Mouse (Mus musculus): Measurements from ENCODE around the gene Twistnb.

Twistnb gene

GRCm38 (mm10) chr12:33429387-33430160 lies at the start of gene Twistnb:
Twistnb (plus strand) TSS chr12:33429635.
- peak; percentile 99 for DNase-seq (ENCODE audit: low read depth)

- DNase-seq (ENCODE audit: low read depth): peak; percentile 89
Observed at GRCm38 (mm10) chr12:33388842-33389241, 40.6 kb upstream of the Twistnb start.

- DNase-seq (ENCODE audit: low read depth): peak; percentile 79
Observed at GRCm38 (mm10) chr12:33390844-33391560, 38.4 kb upstream of the Twistnb start.

GRCm38 (mm10) chr12:33394804-33395623 lies 34.4 kb upstream of the Twistnb start, which contains the start of gene Efcab10:
Efcab10 (plus strand) TSS chr12:33394854.
- no peak for DNase-seq (ENCODE audit: low read depth)

GRCm38 (mm10) chr12:33403265-33403693 lies 26.2 kb upstream of the Twistnb start:
- peak; percentile 26 for DNase-seq (ENCODE audit: low read depth)

GRCm38 (mm10) chr12:33404996-33405395 lies 24.4 kb upstream of the Twistnb start:
- DNase-seq (ENCODE audit: low read depth): no peak

GRCm38 (mm10) chr12:33405398-33406026 lies 23.9 kb upstream of the Twistnb start:
- DNase-seq (ENCODE audit: low read depth): no peak

- DNase-seq (ENCODE audit: low read depth): peak; percentile 51
Observed at GRCm38 (mm10) chr12:33411580-33412151, 17.8 kb upstream of the Twistnb start.

GRCm38 (mm10) chr12:33424329-33424728 lies 5.1 kb upstream of the Twistnb start:
- DNase-seq (ENCODE audit: low read depth): peak; percentile 69

GRCm38 (mm10) chr12:33427293-33427692 lies 2.1 kb upstream of the Twistnb start:
- DNase-seq (ENCODE audit: low read depth): no peak

GRCm38 (mm10) chr12:33427726-33428125 lies 1.7 kb upstream of the Twistnb start:
- DNase-seq (ENCODE audit: low read depth): no peak

GRCm38 (mm10) chr12:33433812-33434211 lies 4.4 kb downstream of the Twistnb start:
- no peak for DNase-seq (ENCODE audit: low read depth)

- no peak for DNase-seq (ENCODE audit: low read depth)
Observed at GRCm38 (mm10) chr12:33434758-33435157, 5.3 kb downstream of the Twistnb start.

- peak; percentile 23 for DNase-seq (ENCODE audit: low read depth)
Observed at GRCm38 (mm10) chr12:33455418-33455817, 26.0 kb downstream of the Twistnb start.

- peak; percentile 34 for DNase-seq (ENCODE audit: low read depth)
Observed at GRCm38 (mm10) chr12:33456242-33456641, 26.8 kb downstream of the Twistnb start.

- peak; percentile 56 for DNase-seq (ENCODE audit: low read depth)
Observed at GRCm38 (mm10) chr12:33480975-33481374, 51.5 kb downstream of the Twistnb start.

GRCm38 (mm10) chr12:33482931-33483330 lies 53.5 kb downstream of the Twistnb start:
- no peak for DNase-seq (ENCODE audit: low read depth)

Measured in NIH3T3 (cell line).